Mouse (Mus musculus) thymus, postnatal 10 days (tissue): ENCODE data around the gene Ift80.
"Not testable (repeated sequence)": the region's sequence is repeated elsewhere in the genome, so short reads cannot be mapped to it uniquely, and the experiment has no call there.

Experiments
- DNase-seq, 2 experiments: peaks; one replicate each; pipeline ENCODE4 v3.0.0; 2021; ENCODE audit warnings: low spot score in 2 of 2

Ift80 gene

GRCm38 (mm10) chr3:69004437-69005337, at the start of gene Ift80, which contains the start of gene Smc4:
Gene Ift80, minus strand, starts transcription at chr3:69004570.
Gene Smc4, plus strand, starts transcription at chr3:69004738.
- DNase-seq, result peak; percentile 95

GRCm38 (mm10) chr3:69051894-69052293, 47.5 kb upstream of the Ift80 start:
- no peak for DNase-seq

- no peak for DNase-seq
Measured at GRCm38 (mm10) chr3:69049011-69049410, 44.6 kb upstream of the Ift80 start.

GRCm38 (mm10) chr3:69047684-69048083, 43.3 kb upstream of the Ift80 start:
- DNase-seq, result no peak

GRCm38 (mm10) chr3:69046509-69046908, 42.1 kb upstream of the Ift80 start:
- DNase-seq, result no peak

GRCm38 (mm10) chr3:69045750-69046149, 41.4 kb upstream of the Ift80 start:
- DNase-seq, result no peak

- DNase-seq, result no peak
Measured at GRCm38 (mm10) chr3:69045400-69045703, 41.0 kb upstream of the Ift80 start.

GRCm38 (mm10) chr3:69044645-69045399, 40.5 kb upstream of the Ift80 start, which contains the start of gene Trim59:
Gene Trim59, minus strand, starts transcription at chr3:69044755.
- DNase-seq, result peak; percentile 84 to 90

GRCm38 (mm10) chr3:69044167-69044591, 39.8 kb upstream of the Ift80 start:
- no peak for DNase-seq

GRCm38 (mm10) chr3:69041298-69041697, 36.9 kb upstream of the Ift80 start:
- DNase-seq, result no peak

- no peak for DNase-seq
Measured at GRCm38 (mm10) chr3:69040105-69040504, 35.7 kb upstream of the Ift80 start.

- DNase-seq, result no peak
Measured at GRCm38 (mm10) chr3:69026133-69026783, 21.9 kb upstream of the Ift80 start.

GRCm38 (mm10) chr3:69020764-69021163, 16.4 kb upstream of the Ift80 start:
- no peak for DNase-seq

GRCm38 (mm10) chr3:69020285-69020684, 15.9 kb upstream of the Ift80 start:
- peak in 1 of 2 experiments; percentile 37 for DNase-seq

- not testable (repeated sequence) for DNase-seq
Measured at GRCm38 (mm10) chr3:69018635-69019034, 14.3 kb upstream of the Ift80 start.

GRCm38 (mm10) chr3:69017181-69017580, 12.8 kb upstream of the Ift80 start:
- no peak for DNase-seq

GRCm38 (mm10) chr3:69008873-69009272, 4.5 kb upstream of the Ift80 start:
- no peak for DNase-seq

GRCm38 (mm10) chr3:69006246-69006760, 1.9 kb upstream of the Ift80 start:
- peak; percentile 18 to 28 for DNase-seq

GRCm38 (mm10) chr3:69005338-69006245, 1.2 kb upstream of the Ift80 start:
- peak; percentile 43 to 59 for DNase-seq

GRCm38 (mm10) chr3:69004055-69004436, 324 bp downstream of the Ift80 start:
- DNase-seq, result no peak

- DNase-seq, result no peak
Measured at GRCm38 (mm10) chr3:69002781-69003180, 1.6 kb downstream of the Ift80 start.
